Mouse (Mus musculus) liver, postnatal 0 days (tissue): Measurements from ENCODE around the gene S100pbp.

ENCODE experiments used
- CTCF ChIP-seq: sonication (generic); IDR thresholded peaks from 2 replicates; pipeline ENCODE4 v1.5.1; 2016; ENCODE audit warnings: antibody characterized with exemption, low read depth
- EP300 ChIP-seq: IDR thresholded peaks from 2 replicates; pipeline ENCODE4 v1.6.1; 2016; ENCODE audit warnings: antibody characterized with exemption, low read depth, mild to moderate bottlenecking

GRCm38 (mm10) chr4:129136189-129136578, 53.3 kb downstream of the S100pbp start:
- TF ChIP-seq CTCF (no peak), EP300 (no peak)
